Mouse (Mus musculus) R1 (cell line): ENCODE measurements around the gene Myo6.

Experiments
- DNase-seq: peaks from one replicate; pipeline ENCODE4 v3.0.0-alpha.2; 2018; ENCODE audit warnings: low read depth, low spot score

Myo6 gene

GRCm38 (mm10) chr9:80233831-80234455 lies 69.1 kb downstream of the Myo6 start:
- DNase-seq: no peak

- no peak for DNase-seq
Measured at GRCm38 (mm10) chr9:80237184-80237799, 72.5 kb downstream of the Myo6 start.

GRCm38 (mm10) chr9:80241719-80242118 lies 76.9 kb downstream of the Myo6 start:
- no peak for DNase-seq

DNA sequence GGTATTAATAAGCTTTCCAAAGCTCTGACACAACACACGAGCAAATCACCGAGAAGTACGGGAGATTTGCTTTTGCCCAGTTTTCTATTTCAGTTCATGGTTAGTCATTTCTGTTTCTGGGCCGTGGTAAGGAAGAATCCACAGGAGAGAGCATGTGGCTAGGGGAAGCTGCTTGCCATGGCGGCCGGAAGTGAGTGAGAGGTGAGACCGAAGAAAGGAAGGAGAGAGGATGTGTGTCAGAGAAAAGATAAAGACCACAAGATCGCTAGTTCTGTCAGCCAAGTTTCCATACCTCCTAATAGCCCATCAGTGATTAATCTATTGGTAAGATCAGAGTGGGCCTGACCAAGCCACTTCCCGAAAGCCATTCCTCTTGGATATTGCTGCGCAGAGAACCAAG lies 87.3 kb downstream of the Myo6 start:
- no peak for DNase-seq

DNA sequence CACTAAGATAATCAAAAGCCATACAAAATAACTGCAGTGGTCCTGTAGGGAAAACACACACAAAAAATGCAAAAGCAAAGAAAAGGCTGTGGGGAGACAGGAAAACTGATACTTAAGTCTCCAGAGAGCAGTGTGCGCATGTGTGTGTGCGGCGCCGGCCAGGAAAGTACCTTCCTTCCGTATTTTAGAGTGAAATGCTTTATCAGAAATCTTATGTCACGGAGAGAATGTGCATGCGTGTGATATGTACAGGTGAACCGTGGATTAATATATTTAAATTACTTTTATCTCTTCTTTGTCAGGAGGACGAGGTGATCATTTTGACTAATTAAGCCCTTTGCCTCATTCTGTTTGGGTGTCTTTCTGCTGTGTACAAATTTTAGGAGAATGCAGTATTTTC lies 88.4 kb downstream of the Myo6 start:
- no peak for DNase-seq

- no peak for DNase-seq
Measured at GRCm38 (mm10) chr9:80256561-80256960, 91.7 kb downstream of the Myo6 start.

DNA sequence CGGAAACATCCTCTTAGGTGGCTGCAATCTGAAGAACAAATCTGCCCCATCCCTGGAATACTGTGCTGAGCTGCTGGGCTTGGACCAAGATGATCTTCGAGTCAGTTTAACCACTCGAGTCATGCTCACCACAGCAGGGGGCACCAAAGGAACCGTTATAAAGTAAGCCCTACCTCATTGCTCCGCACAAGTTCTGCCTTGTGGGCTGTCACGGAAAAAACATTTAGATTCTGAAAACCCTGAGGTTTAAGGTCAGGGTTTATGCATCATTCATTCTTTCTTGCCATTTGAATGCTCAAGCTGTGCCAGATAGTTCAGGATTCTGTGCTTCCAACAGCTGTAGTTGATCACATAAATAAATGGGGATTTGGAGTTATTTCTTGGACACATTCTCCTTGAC lies 93.6 kb downstream of the Myo6 start:
- DNase-seq: peak; percentile 38

GRCm38 (mm10) chr9:80260905-80261304 lies 96.1 kb downstream of the Myo6 start:
- DNase-seq: no peak

- DNase-seq: peak; percentile 18
Measured at GRCm38 (mm10) chr9:80262367-80263026, 97.7 kb downstream of the Myo6 start.

DNA sequence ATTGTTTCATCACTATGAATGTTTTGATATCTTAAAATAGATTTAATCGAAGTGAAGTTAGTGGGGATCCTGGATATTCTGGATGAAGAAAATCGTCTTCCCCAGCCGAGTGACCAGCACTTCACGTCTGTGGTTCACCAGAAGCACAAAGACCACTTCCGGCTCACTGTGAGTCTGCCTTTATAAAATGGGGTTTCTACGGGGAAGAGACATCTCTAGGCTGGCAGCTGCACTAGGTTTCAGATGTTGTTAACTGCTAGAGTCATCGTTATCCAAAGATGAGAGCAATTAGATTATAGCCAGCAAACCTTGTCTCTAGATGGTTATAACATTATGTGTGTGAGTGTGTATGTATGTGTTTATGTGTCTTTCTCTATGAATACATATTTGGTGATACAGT lies 101.3 kb downstream of the Myo6 start:
- no peak for DNase-seq

DNA sequence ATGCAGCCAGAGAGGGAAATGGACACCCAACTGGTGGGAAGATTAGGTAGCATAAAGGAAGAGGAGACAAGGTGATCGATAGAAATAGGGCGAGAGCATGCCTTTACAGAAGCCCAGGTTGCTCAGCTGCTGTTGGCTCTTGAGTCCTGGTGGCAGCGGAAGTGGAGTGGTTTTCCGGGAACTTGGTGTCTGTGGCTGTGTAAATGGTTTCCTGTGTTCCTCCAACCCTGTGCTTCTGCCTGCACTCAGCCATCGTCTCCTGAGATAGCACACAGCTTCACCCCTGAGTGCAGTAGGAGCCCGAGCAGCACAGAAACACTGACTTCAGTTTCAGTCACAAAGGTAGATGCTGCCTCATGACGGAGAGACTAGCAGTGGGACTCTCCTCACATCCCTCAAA lies 101.7 kb downstream of the Myo6 start:
- no peak for DNase-seq

DNA sequence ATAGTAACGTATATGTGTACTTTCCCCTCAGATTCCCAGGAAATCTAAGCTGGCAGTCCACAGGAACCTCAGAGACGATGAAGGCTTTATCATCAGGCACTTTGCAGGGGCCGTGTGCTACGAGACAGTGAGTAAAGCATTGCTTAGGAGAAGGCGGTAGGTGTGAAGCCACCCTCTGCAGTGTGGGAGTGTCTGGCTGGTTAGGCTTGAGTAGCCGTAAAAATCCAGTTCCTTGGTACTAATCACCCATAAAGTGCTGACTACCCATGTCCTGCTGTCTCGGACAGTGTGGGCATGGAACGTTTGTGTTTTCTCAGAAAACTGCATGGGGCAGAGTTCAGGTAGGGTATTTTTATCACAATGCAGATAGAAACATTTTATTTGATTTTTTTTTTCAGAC lies 104.8 kb downstream of the Myo6 start:
- DNase-seq: no peak

- DNase-seq: no peak
Measured at GRCm38 (mm10) chr9:80272951-80273350, 108.1 kb downstream of the Myo6 start.

GRCm38 (mm10) chr9:80275053-80275771 lies 110.4 kb downstream of the Myo6 start:
- no peak for DNase-seq

- DNase-seq: no peak
Measured at GRCm38 (mm10) chr9:80275772-80276134, 110.9 kb downstream of the Myo6 start.

DNA sequence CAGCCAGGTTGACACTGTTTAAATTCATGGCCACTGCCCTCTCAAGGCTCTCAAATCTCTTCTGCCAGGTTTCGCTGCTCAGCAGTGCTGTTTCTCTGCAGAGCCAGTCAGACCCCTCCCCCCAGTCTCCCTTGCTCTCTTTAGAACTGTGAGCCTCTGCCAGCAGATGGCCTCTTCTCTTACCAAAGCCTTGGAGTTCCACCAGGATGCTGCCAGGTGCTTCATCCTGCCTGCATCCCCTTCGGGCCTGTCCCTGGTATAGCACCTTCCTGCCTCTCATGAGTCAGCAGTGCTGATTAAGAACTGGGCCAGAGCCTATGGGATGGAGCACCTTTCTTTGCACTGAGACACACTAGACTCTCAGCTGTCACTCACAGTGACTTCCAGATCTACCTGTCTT lies 112.3 kb downstream of the Myo6 start:
- peak; percentile 15 for DNase-seq

DNA sequence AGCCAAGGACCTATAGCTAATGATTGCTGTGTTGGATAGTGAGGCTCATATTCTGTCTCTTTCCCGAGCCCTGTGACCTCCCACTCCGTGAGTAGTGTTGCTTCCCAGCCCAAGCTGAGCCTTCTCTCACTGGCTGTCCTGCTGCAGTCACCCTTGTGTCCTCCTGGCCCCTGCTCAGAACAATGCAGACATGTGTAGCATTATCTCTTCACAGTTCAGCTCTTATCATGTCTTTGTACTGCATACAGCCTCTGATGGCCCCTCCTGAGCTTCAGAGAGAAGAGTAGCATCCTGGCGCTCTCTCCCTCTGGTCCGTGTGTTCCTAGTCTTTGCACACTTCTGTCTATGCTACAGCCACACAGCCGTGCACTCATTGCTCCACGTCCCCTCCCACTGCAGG lies 112.9 kb downstream of the Myo6 start:
- DNase-seq: no peak

DNA sequence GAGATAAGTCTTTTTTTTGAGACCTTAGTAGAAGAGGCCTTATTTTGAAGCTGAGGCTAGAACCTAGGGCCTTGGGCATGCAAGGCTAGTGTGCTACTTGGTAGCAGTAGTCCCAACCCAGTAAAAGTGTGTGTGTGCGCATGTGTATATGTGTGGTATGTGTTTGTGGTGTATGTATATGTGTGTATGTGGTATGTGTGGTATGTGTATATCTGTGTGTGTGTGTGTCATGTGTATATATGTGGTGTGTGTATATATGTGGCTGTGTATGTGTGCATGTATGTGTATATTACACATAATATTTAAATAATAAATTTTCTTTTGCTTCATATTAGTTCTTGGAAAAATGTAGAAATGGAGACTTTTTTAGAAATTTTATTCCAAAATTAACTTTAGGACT lies 115.9 kb downstream of the Myo6 start:
- no peak for DNase-seq

GRCm38 (mm10) chr9:80282426-80282825 lies 117.6 kb downstream of the Myo6 start:
- DNase-seq: no peak

- DNase-seq: peak; percentile 93
Measured at GRCm38 (mm10) chr9:80284539-80285174, 119.8 kb downstream of the Myo6 start.

DNA sequence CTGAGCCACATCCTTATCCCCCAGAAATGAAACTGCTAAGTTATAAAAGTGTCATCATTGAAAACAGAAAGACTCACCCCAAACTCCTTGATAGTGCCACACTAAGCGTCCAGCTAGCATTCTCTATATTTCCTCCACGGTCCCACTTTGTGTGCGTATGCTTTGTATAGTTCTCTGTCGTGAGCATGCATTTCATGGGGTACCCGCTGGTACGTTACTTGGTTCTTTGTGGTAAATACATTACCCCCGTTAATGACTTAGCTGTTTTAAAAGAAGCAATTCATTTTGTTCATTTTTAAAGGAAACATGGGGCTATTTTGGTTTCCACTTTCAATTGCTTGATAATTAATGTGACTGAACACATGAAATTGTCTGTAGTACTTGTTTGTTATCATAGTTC lies 122.0 kb downstream of the Myo6 start:
- no peak for DNase-seq

GRCm38 (mm10) chr9:80293056-80293584 lies 128.3 kb downstream of the Myo6 start:
- DNase-seq: no peak
